Mouse (Mus musculus): Measurements from ENCODE around the gene Ube2a.
"Not testable (repeated sequence)": the region's sequence is repeated elsewhere in the genome, so short reads cannot be mapped to it uniquely, and the experiment has no call there.

GRCm38 (mm10) chrX:36898931-36899330, 25.2 kb downstream of the Ube2a start:
- not testable (repeated sequence) for TF ChIP-seq CTCF (IDR thresholded peaks at IDR 0.05; ENCODE audit: control insufficient read depth, insufficient read depth, insufficient read length); USF1 (IDR thresholded peaks at IDR 0.05; ENCODE audit: low read depth); MAX (IDR thresholded peaks at IDR 0.05); FOSL1 (IDR thresholded peaks at IDR 0.05; ENCODE audit: insufficient read depth, low read length, poor library complexity, severe bottlenecking)

Measured in C2C12 (cell line).